Mouse (Mus musculus) ES-Bruce4 (cell line): Measurements from ENCODE around the gene Ifitm10.

ENCODE experiments used
- CTCF ChIP-seq: IDR thresholded peaks from one replicate; pipeline ENCODE4 v1.8.1; 2011; ENCODE audit warnings: low read depth, low read length
- EP300 ChIP-seq: IDR thresholded peaks from 2 replicates; pipeline ENCODE4 v1.6.1; 2011; ENCODE audit warnings: low read depth, low read length; ENCODE audit not compliant: insufficient read depth

DNA sequence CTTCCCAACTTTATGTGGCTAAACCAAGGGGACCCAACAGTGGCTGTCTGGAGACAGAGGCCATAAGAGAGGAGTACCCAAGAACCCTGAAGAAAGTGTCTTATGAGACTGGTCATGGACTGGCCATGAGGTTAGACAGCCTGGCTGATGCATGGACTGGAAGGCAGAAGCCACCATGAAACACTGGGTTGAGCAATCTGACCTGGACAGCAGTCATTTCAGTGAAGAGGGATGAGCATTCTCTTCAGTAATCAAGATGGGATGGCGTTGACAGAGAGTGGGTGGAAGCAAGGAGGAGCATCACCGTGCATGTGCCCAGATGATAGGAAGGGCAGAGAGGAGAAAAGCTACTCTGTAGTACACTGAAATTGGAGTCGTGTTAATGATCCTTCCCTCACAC lies 17.6 kb upstream of the Ifitm10 start:
- TF ChIP-seq CTCF (no peak), EP300 (no peak)
